Mouse (Mus musculus) limb, embryonic 10.5 days (tissue): ENCODE results near the gene Slamf9. TPM values are rescaled to one million over a fixed set of nuclear protein-coding genes. Genes with fewer than 3 reads are reported as not detected.

Source experiments
- DNase-seq: peaks from one replicate; pipeline ENCODE4 v3.0.0-alpha.2; 2017; ENCODE audit warnings: low spot score
- H3K27ac ChIP-seq: fragments of 300-500 bp; sonication (generic); 2 replicates; pipeline ENCODE4 v1.5.1; 2016; ENCODE audit warnings: mild to moderate bottlenecking
- H3K27me3 ChIP-seq: fragments of 300-500 bp; sonication (generic); 2 replicates; pipeline ENCODE4 v1.6.1; 2016; ENCODE audit warnings: low read depth, mild to moderate bottlenecking; ENCODE audit not compliant: poor library complexity, severe bottlenecking
- H3K36me3 ChIP-seq: fragments of 300-500 bp; sonication (generic); 2 replicates; pipeline ENCODE4 v1.6.1; 2016; ENCODE audit warnings: mild to moderate bottlenecking, moderate library complexity
- H3K4me1 ChIP-seq: fragments of 300-500 bp; sonication (generic); 2 replicates; pipeline ENCODE4 v1.6.1; 2016
- H3K4me3 ChIP-seq: fragments of 300-500 bp; sonication (generic); 2 replicates; pipeline ENCODE4 v1.5.1; 2016; ENCODE audit warnings: mild to moderate bottlenecking, moderate library complexity
- H3K9me3 ChIP-seq: fragments of 300-500 bp; sonication (generic); replicated peaks from 2 replicates; pipeline ENCODE4 v1.6.1; 2016; ENCODE audit warnings: mild to moderate bottlenecking
- WGBS: fragments of 180-500 bp; shearing (Covaris S2); methylation state at CpG from one replicate; pipeline ENCODE4 v1.1.7; 2016; 5-methylcytosine and 5-hydroxymethylcytosine counted together
- polyA plus RNA-seq: library from polyadenylated mRNA; unstranded; fragments of >200 nt; fragmentation: Nextera tagmentation; extraction: Ambion mirVana; gene quantifications from 2 replicates; pipeline ENCODE4 v1.2.1, GENCODE M21; 2016

The Slamf9 gene
- polyA plus RNA-seq, 1 experiment from 2014 or later = 0.18 TPM

- Histone ChIP-seq H3K4me3 (no peak overlapping the region), H3K9me3 (no peaks in the 10 kb centered on the region), H3K27ac (no peak overlapping the region), H3K27me3 (no peaks in the 10 kb centered on the region), H3K36me3 (no peaks in the 10 kb centered on the region), H3K4me1 (no peaks in the 10 kb centered on the region)
- WGBS = 86% methylated on average over 9 of the region's 9 CpGs
- peak; percentile 7 for DNase-seq
Measured at GRCm38 (mm10) chr1:172441935-172442445, 33.2 kb upstream of the Slamf9 start.

- H3K36me3 ChIP-seq = no peaks in the 10 kb centered on the region
Measured at GRCm38 (mm10) chr1:172450226-172450625, 24.9 kb upstream of the Slamf9 start.

GRCm38 (mm10) chr1:172450848-172451470, 24.2 kb upstream of the Slamf9 start:
- no peaks in the 10 kb centered on the region for H3K36me3 ChIP-seq
- peak; percentile 38 for DNase-seq
- H3K27me3 ChIP-seq = no peaks in the 10 kb centered on the region
- H3K4me3 ChIP-seq = peak overlapping the region; percentile 31
- no peaks in the 10 kb centered on the region for H3K9me3 ChIP-seq
- no peak overlapping the region for H3K27ac ChIP-seq
- H3K4me1 ChIP-seq = peaks cover 12% of the 10 kb centered on the region
- 33% methylated on average over 17 of the region's 17 CpGs for WGBS

More at GRCm38 (mm10) chr1:172450226-172450625, 24.9 kb upstream of the Slamf9 start:
- Histone ChIP-seq H3K4me1 (peaks cover 12% of the 10 kb centered on the region), H3K9me3 (no peaks in the 10 kb centered on the region), H3K27me3 (no peaks in the 10 kb centered on the region), H3K27ac (no peak overlapping the region), H3K4me3 (no peak overlapping the region)
- 38% methylated on average over 2 of the region's 2 CpGs for WGBS
- DNase-seq = no peak

GRCm38 (mm10) chr1:172452911-172453310, 22.2 kb upstream of the Slamf9 start:
- H3K9me3 ChIP-seq = no peaks in the 10 kb centered on the region
- no peak overlapping the region for H3K4me3 ChIP-seq
- no peaks in the 10 kb centered on the region for H3K36me3 ChIP-seq
- H3K27ac ChIP-seq = no peak overlapping the region
- 81% methylated on average over 2 of the region's 2 CpGs for WGBS
- H3K4me1 ChIP-seq = peaks cover 12% of the 10 kb centered on the region
- DNase-seq = no peak
- H3K27me3 ChIP-seq = no peaks in the 10 kb centered on the region

GRCm38 (mm10) chr1:172453810-172454209, 21.3 kb upstream of the Slamf9 start:
- DNase-seq = no peak
- 89% methylated on average over 2 of the region's 2 CpGs for WGBS
- no peaks in the 10 kb centered on the region for H3K27me3 ChIP-seq

DNA sequence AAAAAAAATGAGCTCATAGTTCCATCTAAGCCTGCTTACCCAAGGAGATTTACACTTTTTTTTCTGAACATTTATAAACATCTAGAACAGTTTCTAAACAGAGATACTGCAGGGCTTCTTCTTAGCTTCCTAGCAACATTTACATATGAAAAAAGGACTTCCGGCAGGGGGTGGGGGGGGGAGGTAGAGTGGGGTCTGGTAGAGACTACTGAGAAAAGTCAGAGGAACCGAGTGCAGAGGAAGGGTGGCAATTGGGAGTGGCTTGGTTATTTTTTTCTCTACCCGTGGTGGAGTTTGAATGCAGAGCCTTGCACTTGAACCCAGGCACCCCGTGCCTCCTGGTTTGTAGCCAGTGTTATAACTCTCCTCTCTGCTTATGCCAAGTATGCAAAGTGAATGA, 19.7 kb upstream of the Slamf9 start:
- H3K36me3 ChIP-seq = no peaks in the 10 kb centered on the region
- H3K9me3 ChIP-seq = no peaks in the 10 kb centered on the region
- peaks cover 12% of the 10 kb centered on the region for H3K4me1 ChIP-seq
- no peak for DNase-seq
- WGBS = 29% methylated on average over 4 of the region's 4 CpGs
- H3K27me3 ChIP-seq = no peaks in the 10 kb centered on the region
- no peak overlapping the region for H3K27ac ChIP-seq
- H3K4me3 ChIP-seq = no peak overlapping the region

More at GRCm38 (mm10) chr1:172453810-172454209, 21.3 kb upstream of the Slamf9 start:
- Histone ChIP-seq H3K9me3 (no peaks in the 10 kb centered on the region), H3K27ac (no peak overlapping the region), H3K36me3 (no peaks in the 10 kb centered on the region), H3K4me1 (peaks cover 12% of the 10 kb centered on the region), H3K4me3 (no peak overlapping the region)

DNA sequence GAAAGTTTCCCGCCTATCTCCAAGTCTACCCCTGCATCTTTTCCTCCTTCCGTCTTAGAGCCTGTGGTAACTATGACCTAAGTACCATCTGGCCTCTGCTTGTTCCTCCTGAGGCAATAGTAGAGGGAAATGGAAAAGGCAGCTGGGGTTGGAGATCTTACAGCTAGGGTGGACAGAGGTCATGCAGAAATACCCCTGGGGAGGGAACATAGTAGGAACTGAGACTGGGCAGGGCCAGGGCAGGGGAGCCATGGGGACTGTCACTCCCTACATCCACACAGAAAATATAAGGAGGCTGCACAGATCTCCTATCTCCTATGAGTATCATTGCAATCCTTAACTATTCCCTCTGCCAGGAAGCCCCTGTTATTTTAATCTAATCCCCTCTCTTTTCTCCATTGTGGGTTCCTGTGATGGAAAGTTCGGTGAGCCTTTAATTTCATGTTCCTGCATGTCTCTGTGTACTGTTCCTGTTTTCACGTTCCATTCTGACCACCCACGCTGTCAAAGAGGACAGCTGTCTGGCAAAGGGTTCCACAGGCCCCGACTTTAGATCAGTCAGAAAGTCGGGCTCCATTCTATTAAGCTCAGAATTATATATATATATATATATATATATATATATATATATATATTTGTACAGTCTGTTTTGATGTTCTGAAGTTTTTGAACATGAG, 19.0 kb upstream of the Slamf9 start:
- no peak overlapping the region for H3K4me3 ChIP-seq
- no peaks in the 10 kb centered on the region for H3K27me3 ChIP-seq
- H3K4me1 ChIP-seq = peaks cover 6% of the 10 kb centered on the region
- no peak for DNase-seq
- no peak overlapping the region for H3K27ac ChIP-seq
- 74% methylated on average over 7 of the region's 7 CpGs for WGBS
- H3K36me3 ChIP-seq = no peaks in the 10 kb centered on the region
- H3K9me3 ChIP-seq = no peaks in the 10 kb centered on the region

- DNase-seq = no peak
- Histone ChIP-seq H3K27ac (no peak overlapping the region), H3K36me3 (no peaks in the 10 kb centered on the region), H3K27me3 (no peaks in the 10 kb centered on the region), H3K4me1 (0 out of 2 replicates have a peak, but pooled peaks cover 3% of the 10 kb centered on the region), H3K9me3 (no peaks in the 10 kb centered on the region), H3K4me3 (no peak overlapping the region)
- WGBS = 93% methylated on average over 3 of the region's 3 CpGs
Measured at GRCm38 (mm10) chr1:172457196-172457595, 18.0 kb upstream of the Slamf9 start.

GRCm38 (mm10) chr1:172458041-172458440, 17.1 kb upstream of the Slamf9 start:
- H3K27me3 ChIP-seq = no peaks in the 10 kb centered on the region
- no peaks in the 10 kb centered on the region for H3K36me3 ChIP-seq
- WGBS = 85% methylated on average over 3 of the region's 3 CpGs
- H3K4me1 ChIP-seq = 0 out of 2 replicates have a peak, but pooled peaks cover 3% of the 10 kb centered on the region
- H3K27ac ChIP-seq = no peak overlapping the region
- no peaks in the 10 kb centered on the region for H3K9me3 ChIP-seq
- H3K4me3 ChIP-seq = no peak overlapping the region
- DNase-seq = no peak

- whole genome bisulfite sequencing = 83% methylated on average over 2 of the region's 2 CpGs
- Histone ChIP-seq H3K4me1 (no peaks in the 10 kb centered on the region), H3K27me3 (no peaks in the 10 kb centered on the region), H3K27ac (no peak overlapping the region), H3K9me3 (no peaks in the 10 kb centered on the region), H3K4me3 (no peak overlapping the region), H3K36me3 (no peaks in the 10 kb centered on the region)
- DNase-seq = no peak
Measured at GRCm38 (mm10) chr1:172461602-172462001, 13.6 kb upstream of the Slamf9 start.

- Histone ChIP-seq H3K36me3 (no peaks in the 10 kb centered on the region), H3K27me3 (no peaks in the 10 kb centered on the region), H3K4me3 (no peak overlapping the region), H3K9me3 (no peaks in the 10 kb centered on the region), H3K27ac (no peak overlapping the region), H3K4me1 (no peaks in the 10 kb centered on the region)
- DNase-seq = no peak
- 89% methylated on average over 3 of the region's 3 CpGs for WGBS
Measured at GRCm38 (mm10) chr1:172462534-172462933, 12.6 kb upstream of the Slamf9 start.

DNA sequence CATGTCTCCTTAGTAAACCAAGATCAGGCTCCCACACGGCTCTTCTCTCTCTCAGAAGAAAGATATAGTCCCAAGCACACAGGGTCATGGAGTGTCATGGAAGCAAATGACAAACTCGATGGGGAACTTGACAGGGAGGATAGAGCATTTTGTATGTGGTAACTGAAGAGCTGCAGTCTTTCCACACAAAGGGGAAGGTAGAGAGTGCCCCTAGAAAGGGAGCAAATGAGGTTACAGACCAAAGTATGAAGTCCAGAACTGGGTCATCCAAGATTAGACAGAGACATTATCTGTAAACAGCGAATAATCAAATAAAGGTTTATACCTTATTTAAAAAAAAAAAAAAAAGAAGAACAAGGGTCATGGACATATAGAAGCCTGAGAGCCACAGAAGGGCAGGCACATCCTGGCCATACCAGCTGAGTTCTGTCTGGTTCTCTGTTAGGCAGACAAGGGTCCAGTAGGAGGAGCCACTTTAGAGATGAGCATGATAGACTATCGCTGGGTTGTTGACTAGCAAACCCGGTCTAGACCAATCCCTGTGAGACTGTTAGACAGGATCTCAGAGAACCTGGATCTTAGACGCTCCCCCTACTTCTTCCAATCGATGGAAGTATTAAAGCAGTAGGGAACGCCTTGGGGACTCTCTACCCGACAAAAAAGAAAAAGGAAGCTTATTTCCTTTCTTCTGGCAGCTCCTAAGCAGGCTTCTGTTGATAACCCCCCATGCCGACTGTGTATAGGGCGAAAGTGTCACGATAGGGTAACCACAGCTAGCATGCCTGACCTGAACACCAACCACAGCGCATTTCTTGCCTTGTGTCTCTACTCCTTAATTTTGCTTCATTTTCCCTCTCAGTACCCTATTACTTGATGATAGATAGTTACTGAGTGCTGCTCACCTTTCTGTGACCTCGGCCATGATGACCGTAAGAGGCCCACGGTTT, 11.5 kb upstream of the Slamf9 start:
- H3K27ac ChIP-seq = no peak overlapping the region
- no peaks in the 10 kb centered on the region for H3K27me3 ChIP-seq
- H3K9me3 ChIP-seq = no peaks in the 10 kb centered on the region
- no peak for DNase-seq
- WGBS = 78% methylated on average over 16 of the region's 16 CpGs
- no peaks in the 10 kb centered on the region for H3K4me1 ChIP-seq
- H3K36me3 ChIP-seq = no peaks in the 10 kb centered on the region
- no peak overlapping the region for H3K4me3 ChIP-seq
